10 mouse cellular contexts compared by ENCODE assay signal in the genomic region with DNA sequence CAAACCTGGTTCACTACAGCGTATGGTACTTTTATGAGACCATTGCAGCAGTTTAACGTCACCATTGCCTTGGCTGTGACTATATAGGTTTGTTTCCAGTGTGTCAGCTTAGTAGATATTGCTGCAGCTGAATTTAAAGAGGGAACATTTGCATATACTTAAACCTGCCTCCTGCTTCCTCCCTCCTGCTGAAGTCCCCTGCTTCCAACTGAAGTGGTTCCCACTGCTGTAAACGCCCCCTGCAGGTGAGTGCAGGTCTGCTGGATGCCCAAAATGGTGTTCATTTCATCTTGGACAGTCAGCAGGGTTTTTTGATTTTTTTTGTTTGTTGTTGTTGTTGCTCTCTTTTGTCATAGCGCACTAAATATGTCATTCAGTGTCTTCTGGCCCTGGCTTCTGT.
DNase-seq lines count a peak whose midpoint lies in the region; ATAC-seq and TF ChIP-seq lines count a peak whose summit lies in the region.
"Had no signal": no experiment of that assay in that cellular context is flagged by ENCODE, and none has a peak within 500 bp of the region (broad histone marks: within the 10 kb centered on the region; RNA-seq: fewer than 3 reads in every experiment).

No protein-coding gene starts in this region.

- H3K4me3 ChIP-seq in kidney, postnatal 0 days (replicated peaks; ENCODE audit: low read depth, low read length) = no peak overlapping the region
- no peak overlapping the region for H3K4me3 ChIP-seq in kidney, embryonic 14.5 days (ENCODE audit: low read length)
- no peak overlapping the region for H3K4me3 ChIP-seq in ES-E14 (ENCODE audit: insufficient read depth in 1 of 2, low read depth in 1 of 2, low read length in 2 of 2, poor library complexity in 1 of 2, severe bottlenecking in 1 of 2)
- H3K4me3 ChIP-seq in heart, embryonic 11.5 days (ENCODE audit: low read depth, low read length) = no peak overlapping the region
- H3K4me3 ChIP-seq: embryonic facial prominence, embryonic 12.5 days; myocyte had no signal

- peak; percentile 55 for TF ChIP-seq CTCF in kidney, postnatal 0 days (IDR thresholded peaks at IDR 0.05; ENCODE audit: low read depth)

- WGBS in kidney, postnatal 0 days = 59% methylated on average over 4 of the region's 4 CpGs
- WGBS in kidney, embryonic 14.5 days = 63% methylated on average over 4 of the region's 4 CpGs
- 58% methylated on average over 4 of the region's 4 CpGs for WGBS in heart, embryonic 11.5 days (ENCODE audit: insufficient replicate concordance)

- no peak overlapping the region for H3K9ac ChIP-seq in kidney, postnatal 0 days (ENCODE audit: low read depth, low read length)
- no peak overlapping the region for H3K9ac ChIP-seq in kidney, embryonic 14.5 days (ENCODE audit: low read depth, low read length)
- H3K9ac ChIP-seq in ES-E14 (ENCODE audit: insufficient read depth, low read depth, low read length, poor library complexity, severe bottlenecking) = no peak overlapping the region
- no peak overlapping the region for H3K9ac ChIP-seq in heart, embryonic 11.5 days (ENCODE audit: low read depth, low read length)
- H3K9ac ChIP-seq: embryonic facial prominence, embryonic 12.5 days had no signal

- H3K4me1 ChIP-seq in kidney, postnatal 0 days (replicated peaks; ENCODE audit: insufficient read depth, low read length) = no peaks in the 10 kb centered on the region
- H3K4me1 ChIP-seq in kidney, embryonic 14.5 days (ENCODE audit: control insufficient read depth, insufficient read depth, low read length) = no peaks in the 10 kb centered on the region
- H3K4me1 ChIP-seq in ES-E14 (ENCODE audit: control insufficient read depth in 2 of 2, insufficient read depth in 2 of 2, low read length in 2 of 2, poor library complexity in 1 of 2) = no peaks in the 10 kb centered on the region
- no peaks in the 10 kb centered on the region for H3K4me1 ChIP-seq in heart, embryonic 11.5 days (ENCODE audit: control insufficient read depth, insufficient read depth, low read length)
- H3K4me1 ChIP-seq: embryonic facial prominence, embryonic 12.5 days had no signal

- ATAC-seq in kidney, postnatal 0 days (replicated peaks; ENCODE audit: low FRiP score, low read depth) = no peak
- ATAC-seq in kidney, embryonic 14.5 days (ENCODE audit: low FRiP score, low TSS enrichment) = no peak
- ATAC-seq in common myeloid progenitor, adult 5-6 weeks (replicated peaks; ENCODE audit: low read depth, poor library complexity, severe bottlenecking) = peak; percentile 76
- ATAC-seq in inflammation-experienced regulatory T-cells, adult 6 months = no peak
- no peak for ATAC-seq in heart, embryonic 11.5 days (replicated peaks; ENCODE audit: insufficient number of reproducible peaks, low FRiP score, low TSS enrichment)

- in situ Hi-C loops in ES-E14 (cut with MboI; ENCODE audit: low sequenced_read_pairs in 2 of 2, unreplicated experiment in 2 of 2) = no loop called here

- peak; percentile 22 for DNase-seq in kidney, postnatal 0 days (ENCODE audit: low spot score)
- peak; percentile 29 to 35 for DNase-seq in B cell, adult 2 months
- DNase-seq in ES-E14 (ENCODE audit: low read depth, low spot score) = peak; percentile 22
- peak; percentile 46 for DNase-seq in right cerebral cortex, postnatal 14 days

- H3K9me3 ChIP-seq in kidney, postnatal 0 days (replicated peaks; ENCODE audit: low read length) = no peaks in the 10 kb centered on the region
- no peaks in the 10 kb centered on the region for H3K9me3 ChIP-seq in kidney, embryonic 14.5 days (ENCODE audit: control insufficient read depth, low read length)
- H3K9me3 ChIP-seq in ES-E14 (ENCODE audit: control insufficient read depth, insufficient read depth, low read depth, low read length) = no peaks in the 10 kb centered on the region
- no peaks in the 10 kb centered on the region for H3K9me3 ChIP-seq in heart, embryonic 11.5 days (replicated peaks; ENCODE audit: control insufficient read depth, low read length)
- H3K9me3 ChIP-seq: embryonic facial prominence, embryonic 12.5 days had no signal

- H3K4me2 ChIP-seq in kidney, postnatal 0 days (ENCODE audit: low read length) = no peak overlapping the region
- no peak overlapping the region for H3K4me2 ChIP-seq in kidney, embryonic 14.5 days (replicated peaks; ENCODE audit: low read depth, low read length)
- H3K4me2 ChIP-seq in heart, embryonic 11.5 days = no peak overlapping the region
- H3K4me2 ChIP-seq: embryonic facial prominence, embryonic 12.5 days had no signal

- H3K36me3 ChIP-seq in kidney, postnatal 0 days (ENCODE audit: insufficient read depth, low read length) = no peaks in the 10 kb centered on the region
- no peaks in the 10 kb centered on the region for H3K36me3 ChIP-seq in kidney, embryonic 14.5 days (ENCODE audit: control insufficient read depth, insufficient read depth, low read length)
- no peaks in the 10 kb centered on the region for H3K36me3 ChIP-seq in ES-E14 (ENCODE audit: control insufficient read depth, insufficient read depth, low read length, poor library complexity, severe bottlenecking)
- H3K36me3 ChIP-seq in heart, embryonic 11.5 days (ENCODE audit: control insufficient read depth, insufficient read depth, low read length) = no peaks in the 10 kb centered on the region
- H3K36me3 ChIP-seq: embryonic facial prominence, embryonic 12.5 days had no signal

- H3K27ac ChIP-seq in kidney, postnatal 0 days = no peak overlapping the region
- no peak overlapping the region for H3K27ac ChIP-seq in kidney, embryonic 14.5 days (ENCODE audit: low read depth, low read length)
- H3K27ac ChIP-seq in ES-E14 (ENCODE audit: insufficient read depth, low read depth, low read length, poor library complexity, severe bottlenecking) = no peak overlapping the region
- H3K27ac ChIP-seq in heart, embryonic 11.5 days (ENCODE audit: low read depth, low read length) = no peak overlapping the region
- H3K27ac ChIP-seq: embryonic facial prominence, embryonic 12.5 days had no signal

- H3K27me3 ChIP-seq in kidney, postnatal 0 days (ENCODE audit: insufficient read depth, low read length) = no peaks in the 10 kb centered on the region
- H3K27me3 ChIP-seq in kidney, embryonic 14.5 days (ENCODE audit: control insufficient read depth, insufficient read depth, low read length) = no peaks in the 10 kb centered on the region
- H3K27me3 ChIP-seq in heart, embryonic 11.5 days (ENCODE audit: control insufficient read depth, insufficient read depth, low read length) = no peaks in the 10 kb centered on the region
- H3K27me3 ChIP-seq: embryonic facial prominence, embryonic 12.5 days had no signal

TF ChIP-seq in ES-E14, 5 proteins besides CTCF, POLR2A, EP300 and RAD21:
- TF ChIP-seq CHD2 (IDR thresholded peaks at IDR 0.05; ENCODE audit: low read depth, low read length) (no peak), ZC3H11A (IDR thresholded peaks at IDR 0.05; ENCODE audit: borderline replicate concordance, low read depth, low read length) (no peak), MAFK (IDR thresholded peaks at IDR 0.05; ENCODE audit: insufficient read depth, low read depth, low read length) (no peak), HCFC1 (IDR thresholded peaks at IDR 0.05; ENCODE audit: borderline replicate concordance, insufficient read depth, low read length) (no peak), ZNF384 (IDR thresholded peaks at IDR 0.05; ENCODE audit: low read depth, low read length) (no peak)
